Mouse (Mus musculus): Measurements from ENCODE around the gene Serpinc1.

DNA sequence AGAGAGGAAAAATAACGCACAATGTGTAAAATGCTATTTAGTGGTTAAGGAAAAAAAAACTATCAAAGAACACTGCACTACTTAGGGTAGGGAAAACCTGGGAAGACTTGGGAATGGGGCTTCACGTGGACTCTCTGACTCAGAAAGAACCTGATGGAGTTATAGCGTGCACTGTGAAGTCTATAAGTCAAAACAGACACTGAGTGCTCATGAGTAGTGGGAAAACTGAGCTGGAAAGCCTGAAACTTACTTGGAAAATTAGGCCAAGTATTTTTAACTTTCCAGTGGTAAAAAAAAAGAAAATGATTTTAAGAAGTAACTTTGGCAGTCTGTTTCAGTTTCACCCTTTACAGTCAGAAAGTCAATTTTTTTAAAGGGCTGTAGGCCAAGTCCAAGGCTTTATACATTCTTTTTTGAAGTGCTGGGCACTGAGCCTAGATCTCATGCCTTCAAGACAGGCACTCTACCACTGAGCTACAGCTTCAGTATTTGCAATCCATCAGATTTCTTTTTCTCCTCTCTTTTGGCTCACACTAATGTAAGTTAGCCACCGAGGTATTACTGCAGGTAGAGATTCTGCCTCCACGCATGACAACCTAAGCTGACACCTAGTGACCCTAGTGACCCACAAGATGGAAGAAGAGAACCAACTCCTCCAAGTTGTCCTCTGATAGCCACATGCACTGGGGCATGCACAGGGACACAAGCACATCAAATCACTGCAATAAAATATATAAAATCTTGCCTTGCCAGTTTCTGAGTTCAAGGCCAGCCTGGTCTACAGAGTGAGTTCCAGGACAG, 47.2 kb downstream of the Serpinc1 start:
- TF ChIP-seq CTCF (IDR thresholded peaks at IDR 0.05; ENCODE audit: borderline replicate concordance, insufficient read depth, low read depth, low read length) (no peak), POLR2A (IDR thresholded peaks at IDR 0.05; ENCODE audit: borderline replicate concordance, insufficient read depth, low read length) (no peak)
